Mouse (Mus musculus) neural tube, embryonic 10.5 days (tissue): Measurements from ENCODE around the gene Syt7.

Experiments
- DNase-seq: peaks from one replicate; pipeline ENCODE4 v3.0.0-alpha.2; 2017; ENCODE audit warnings: low spot score; ENCODE audit errors: extremely low spot score

Gene Syt7

GRCm38 (mm10) chr19:10455437-10455806 is 66.5 kb downstream of the Syt7 start:
- DNase-seq: no peak

DNA sequence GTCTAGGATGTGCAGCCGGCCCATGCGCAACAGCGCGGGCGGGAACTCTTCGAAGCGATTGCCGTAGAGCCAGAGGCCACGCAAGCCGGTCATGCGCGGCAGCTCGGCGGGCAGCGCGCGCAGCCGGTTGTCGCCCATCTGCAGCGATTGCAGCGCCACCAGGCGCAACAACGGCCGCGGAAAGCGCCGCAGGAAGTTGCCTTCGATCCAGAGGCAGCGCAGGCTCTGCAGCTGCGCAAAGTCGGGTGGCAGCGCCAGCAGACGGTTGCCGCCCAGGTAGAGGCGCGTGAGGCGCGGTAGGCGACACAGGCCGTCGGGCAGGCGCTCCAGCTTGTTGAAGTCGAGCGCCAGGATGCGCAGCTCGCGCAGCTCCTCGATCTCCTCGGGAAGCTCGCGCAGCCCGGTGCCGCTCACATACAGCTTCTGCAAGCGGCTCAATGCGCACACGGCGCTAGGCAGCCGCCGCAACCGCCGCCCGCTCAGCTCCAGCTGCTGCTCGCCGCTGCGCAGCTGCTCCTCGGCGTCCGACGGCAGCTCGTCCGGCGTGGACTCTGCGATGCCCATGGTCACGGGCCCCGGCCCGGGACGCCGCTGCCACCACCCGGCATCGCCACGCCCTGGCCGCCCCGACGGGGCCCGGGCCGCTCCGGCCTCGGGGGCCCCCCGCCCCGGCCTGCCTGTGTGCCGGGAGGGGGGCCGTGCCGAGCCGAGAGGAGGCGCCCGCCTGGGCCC is 68.0 kb downstream of the Syt7 start, which contains the start of gene Lrrc10b:
TSS of gene Lrrc10b (minus strand) at position 722 of the 732 bp plus-strand sequence.
- peak; percentile 77 for DNase-seq

GRCm38 (mm10) chr19:10457484-10457800 is 68.6 kb downstream of the Syt7 start:
- DNase-seq: peak; percentile 90

DNA sequence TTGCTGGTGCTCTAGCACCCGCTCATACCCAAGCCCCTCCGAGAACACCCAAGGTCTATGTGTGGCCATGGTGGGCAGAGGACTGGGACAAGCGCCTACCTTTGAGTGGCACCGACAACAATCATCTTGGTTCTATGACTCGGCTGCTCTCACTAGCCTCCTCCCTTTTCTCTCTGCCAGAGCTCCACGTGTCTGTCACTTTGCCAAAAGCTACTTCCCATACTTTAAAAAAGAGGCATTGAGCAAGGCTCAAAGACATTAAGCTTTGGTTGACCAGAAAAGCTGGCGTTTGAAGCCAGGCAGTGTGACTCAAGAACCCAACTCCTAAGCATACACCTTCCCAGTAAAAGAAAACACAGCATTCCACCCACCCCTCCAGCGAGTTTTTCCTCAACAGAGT is 69.2 kb downstream of the Syt7 start:
- DNase-seq: no peak

GRCm38 (mm10) chr19:10459907-10460306 is 71.0 kb downstream of the Syt7 start:
- DNase-seq: no peak

- DNase-seq: no peak
Measured at GRCm38 (mm10) chr19:10461584-10461983, 72.7 kb downstream of the Syt7 start.

GRCm38 (mm10) chr19:10464427-10464826 is 75.5 kb downstream of the Syt7 start:
- DNase-seq: no peak

GRCm38 (mm10) chr19:10469171-10469658 is 80.3 kb downstream of the Syt7 start:
- no peak for DNase-seq

GRCm38 (mm10) chr19:10472958-10473357 is 84.1 kb downstream of the Syt7 start:
- DNase-seq: no peak

GRCm38 (mm10) chr19:10473779-10474178 is 84.9 kb downstream of the Syt7 start:
- DNase-seq: no peak

DNA sequence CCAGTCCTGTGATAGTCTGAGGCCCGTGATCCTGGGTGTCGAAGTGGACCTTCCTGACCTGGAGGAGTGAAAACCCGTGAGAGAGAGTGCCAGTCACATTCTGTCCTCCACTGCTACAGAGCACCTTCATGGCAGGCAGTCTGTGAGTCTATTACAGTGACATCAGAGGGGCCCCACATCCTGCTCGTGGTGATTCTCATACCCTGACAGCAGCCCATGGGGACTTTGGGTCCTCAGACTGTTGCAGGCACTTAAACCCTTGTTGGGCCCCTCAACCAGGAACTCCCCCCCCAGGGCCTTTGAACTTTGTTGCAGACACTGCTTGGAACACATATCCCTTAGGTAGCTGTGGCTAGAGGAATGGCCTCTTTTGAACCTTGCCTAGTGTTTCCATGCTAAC is 90.7 kb downstream of the Syt7 start:
- DNase-seq: no peak

DNA sequence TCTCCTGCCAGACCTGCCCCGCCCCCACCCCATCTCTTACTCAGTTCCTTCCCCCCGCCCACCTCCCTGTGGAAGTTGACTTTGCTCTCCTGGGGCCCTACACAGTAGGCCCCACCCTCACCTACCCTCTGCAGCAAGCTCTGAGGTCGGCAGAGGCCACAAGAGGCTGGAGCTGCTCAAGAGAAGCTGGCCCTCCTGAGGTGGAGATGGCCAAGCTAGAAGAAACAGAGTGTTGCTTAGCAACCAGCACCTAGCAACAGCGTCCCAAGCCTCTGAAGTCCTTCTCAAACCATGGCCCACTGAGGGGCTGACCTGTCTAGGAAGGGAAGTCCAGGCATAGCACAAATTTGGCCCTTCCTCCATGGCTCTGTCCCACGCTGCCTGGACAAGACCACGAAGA is 93.8 kb downstream of the Syt7 start, which contains the start of gene Ppp1r32:
TSS of gene Ppp1r32 (minus strand) at position 226 of the 400 bp plus-strand sequence.
- DNase-seq: peak; percentile 52

DNA sequence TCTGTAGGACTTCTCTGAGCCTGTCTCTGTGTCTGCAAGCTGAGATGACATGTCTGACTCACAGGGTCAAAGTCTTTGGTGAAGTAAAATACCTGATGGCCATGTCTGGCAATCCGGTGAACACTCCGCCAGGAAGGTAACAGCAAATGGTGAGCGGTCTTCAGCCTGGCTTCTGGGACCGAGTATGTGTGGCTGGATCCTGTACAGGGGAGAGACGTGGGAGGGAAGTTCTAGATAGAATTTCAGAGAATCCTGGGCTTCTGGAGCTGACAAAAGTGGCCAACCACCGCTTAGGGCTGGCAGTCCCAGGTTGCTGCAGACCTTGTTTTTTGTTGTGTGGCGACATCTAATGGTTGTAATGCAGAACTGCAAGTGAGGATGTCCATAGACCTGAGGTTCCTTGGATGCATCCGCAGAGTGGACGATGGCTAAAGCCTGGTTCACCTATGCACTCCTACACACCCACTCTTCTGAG is 97.4 kb downstream of the Syt7 start:
- DNase-seq: peak; percentile 66

- DNase-seq: no peak
Measured at GRCm38 (mm10) chr19:10495670-10496069, 106.8 kb downstream of the Syt7 start.

DNA sequence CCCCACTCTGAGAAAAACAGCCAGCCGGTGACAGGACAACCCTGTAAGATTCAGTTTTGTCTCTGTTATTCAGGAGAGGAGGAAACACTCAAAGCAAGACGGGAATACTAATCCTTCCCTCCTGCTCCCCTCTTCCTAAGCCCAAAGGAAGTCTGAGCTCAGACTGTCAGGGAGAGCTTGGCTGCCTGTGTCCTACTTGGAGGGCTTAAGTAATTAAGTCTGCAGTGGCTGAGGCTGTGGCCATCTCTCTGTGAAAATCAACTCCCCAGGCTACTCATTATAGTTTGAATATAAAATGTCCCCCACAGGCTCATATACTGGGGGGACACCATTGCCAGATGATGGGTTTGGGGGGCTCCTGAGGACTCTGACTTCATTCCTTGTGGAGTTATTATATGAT is 108.1 kb downstream of the Syt7 start:
- DNase-seq: no peak

DNA sequence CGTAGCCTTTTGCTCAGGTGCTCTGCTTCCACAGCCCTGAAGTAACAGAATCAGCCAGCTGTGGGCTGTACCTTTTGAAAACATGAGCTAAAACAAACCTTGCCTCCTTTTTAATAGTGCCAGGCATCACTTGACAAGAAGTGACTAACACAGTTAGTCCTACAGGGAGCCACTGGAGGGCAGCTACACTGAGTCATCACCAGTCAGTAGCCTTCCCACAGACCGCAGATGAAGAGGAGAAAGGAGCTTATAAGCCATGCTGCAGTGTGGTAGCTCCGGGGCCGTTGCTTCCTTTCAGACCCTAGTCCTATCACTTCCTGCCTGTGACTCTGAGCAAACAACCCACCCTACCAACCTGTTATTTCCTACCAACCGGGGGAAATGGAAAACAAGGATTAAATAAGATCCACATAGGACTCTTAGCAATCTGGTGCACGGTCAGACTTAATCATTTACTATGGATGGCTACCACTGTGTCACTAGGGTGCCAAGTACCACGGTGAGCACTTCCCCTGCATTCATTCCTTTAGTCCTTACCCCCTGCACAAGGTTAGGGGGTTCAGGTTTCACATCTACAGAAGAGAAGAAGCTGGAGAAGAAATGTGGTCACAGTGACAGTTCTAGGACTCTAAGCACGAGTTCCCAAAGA is 108.7 kb downstream of the Syt7 start:
- no peak for DNase-seq

- DNase-seq: no peak
Measured at GRCm38 (mm10) chr19:10500581-10500980, 111.7 kb downstream of the Syt7 start.

- peak; percentile 61 for DNase-seq
Measured at GRCm38 (mm10) chr19:10502571-10502970, 113.7 kb downstream of the Syt7 start.
